Mouse (Mus musculus) adrenal gland, adult 18-20 months (tissue): ENCODE measurements around the gene Tmprss11a. TPM values are rescaled to one million over a fixed set of nuclear protein-coding genes. Genes with fewer than 3 reads are reported as not detected.

ENCODE experiments used
- DNase-seq, 2 experiments: peaks; one replicate each; pipeline ENCODE4 v3.0.0; 2021 to 2022; ENCODE audit warnings: low spot score in 2 of 2
- long read RNA-seq, 2 experiments: library from polyadenylated mRNA; stranded (forward); transcript quantifications; one replicate each; pipeline ENCODE4 v2.0.0; 2021
- total RNA-seq, 2 experiments: library from RNA; stranded (reverse); gene quantifications; 1 replicate in 1 of 2; 2 replicates in 1 of 2; pipeline ENCODE4 v1.2.3; 2021

The Tmprss11a gene
- not detected for total RNA-seq
- long read RNA-seq, experiment 1, result 0 reads
- long read RNA-seq, experiment 2, result 0 reads

GRCm38 (mm10) chr5:86468890-86469289 is at the start of gene Tmprss11a:
TSS of gene Tmprss11a (minus strand) at chr5:86468990.
- DNase-seq, result no peak

- no peak for DNase-seq
Measured at GRCm38 (mm10) chr5:86518500-86518899, 49.7 kb upstream of the Tmprss11a start, which contains the start of gene Tmprss11g. TSS of gene Tmprss11g (minus strand) at chr5:86518600.

GRCm38 (mm10) chr5:86511538-86511937 is 42.7 kb upstream of the Tmprss11a start:
- DNase-seq, result no peak

DNA sequence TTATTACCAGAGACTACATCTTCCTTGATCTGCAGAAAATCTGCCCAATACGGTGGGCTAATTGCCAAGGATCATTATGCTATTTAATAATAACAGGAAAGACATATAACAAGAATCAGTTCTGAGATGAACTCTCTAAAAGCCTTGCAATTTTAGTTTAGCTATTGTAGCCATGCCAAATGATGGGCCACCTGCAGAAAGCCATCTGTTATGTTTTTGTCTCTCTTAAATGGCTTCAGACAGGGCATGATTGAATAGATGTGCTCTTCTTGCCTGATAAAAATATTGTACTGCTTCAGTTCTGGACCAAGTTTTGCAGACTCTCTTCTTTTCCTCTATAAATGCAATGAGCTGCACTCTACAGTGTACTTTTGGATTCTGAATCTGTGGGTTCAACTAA is 24.7 kb upstream of the Tmprss11a start:
- no peak for DNase-seq

DNA sequence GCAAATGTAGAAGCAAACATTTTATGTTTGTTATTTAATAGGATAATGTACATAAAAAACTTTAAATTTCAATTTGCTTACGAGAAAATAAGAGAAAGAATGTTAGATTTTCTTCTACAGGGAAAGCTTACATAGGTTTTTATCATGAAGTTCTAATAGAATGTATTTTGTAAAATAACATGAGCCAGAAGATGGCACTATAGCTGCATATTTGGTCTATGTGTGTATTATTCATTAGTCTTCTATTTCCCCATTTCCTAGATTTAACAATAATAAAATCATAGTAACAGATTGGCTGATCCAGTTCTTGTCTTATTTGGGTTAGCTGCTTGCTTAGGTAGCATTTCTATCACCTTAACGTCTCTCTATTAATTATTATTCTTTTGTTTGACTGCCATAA is 13.8 kb upstream of the Tmprss11a start:
- no peak for DNase-seq

DNA sequence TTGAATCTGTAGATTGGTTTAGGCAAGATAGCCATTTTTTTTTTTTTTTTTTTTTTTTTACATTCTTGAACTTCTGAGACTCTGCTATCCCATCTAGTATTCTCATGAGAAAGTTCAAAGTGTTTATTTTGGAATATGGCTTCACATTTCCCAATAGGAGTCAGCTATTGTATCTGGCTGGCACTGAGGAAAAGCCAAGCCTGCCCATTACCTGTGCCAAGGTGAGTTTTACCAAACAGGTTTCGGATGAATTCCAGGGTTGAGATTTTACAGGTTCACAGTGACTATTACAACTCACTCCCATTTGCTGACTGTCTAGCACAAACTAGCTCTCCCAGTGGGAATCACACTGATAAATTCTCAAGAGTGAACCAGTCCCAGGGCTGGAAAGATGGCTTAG is 13.2 kb upstream of the Tmprss11a start:
- DNase-seq, result no peak

GRCm38 (mm10) chr5:86473859-86474258 is 5.1 kb upstream of the Tmprss11a start:
- DNase-seq, result no peak

DNA sequence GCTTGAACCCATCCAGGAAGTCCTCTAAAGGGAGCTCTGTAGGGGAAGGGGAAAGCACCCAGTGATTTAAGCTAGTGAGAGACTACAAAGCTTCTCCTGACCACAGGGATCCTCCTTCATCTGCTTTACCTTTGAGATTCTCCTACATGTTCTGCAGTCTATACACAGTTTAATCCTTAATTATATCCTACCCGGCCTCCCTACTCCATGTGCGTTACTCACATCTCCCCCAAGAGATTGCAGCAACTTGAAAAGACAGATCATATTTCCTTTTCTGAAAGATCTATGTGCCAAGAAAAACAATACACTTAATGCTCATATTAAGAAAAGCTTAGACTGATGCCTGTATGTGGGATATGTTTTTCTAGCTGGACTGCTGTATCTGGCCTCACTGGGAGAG is 29.5 kb downstream of the Tmprss11a start:
- DNase-seq, result no peak

DNA sequence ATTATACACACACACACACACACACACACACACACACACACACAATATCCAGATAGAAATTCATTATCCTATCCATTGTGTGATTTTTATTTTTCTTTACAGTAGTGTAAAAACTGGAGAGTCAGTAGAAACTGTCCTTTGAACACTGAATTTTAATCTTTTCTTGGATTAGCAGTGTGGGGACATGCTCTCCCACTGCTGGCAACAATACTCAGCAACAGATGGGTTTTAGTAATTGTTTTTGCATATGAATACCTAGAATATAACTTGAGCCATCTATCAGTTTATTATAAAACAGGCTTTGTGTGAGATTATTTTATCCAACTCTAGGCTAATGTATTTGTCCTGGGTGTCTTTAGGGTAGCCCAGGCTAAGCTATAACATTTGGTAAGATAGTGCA is 30.2 kb downstream of the Tmprss11a start:
- DNase-seq, result no peak

- no peak for DNase-seq
Measured at GRCm38 (mm10) chr5:86432697-86433096, 36.1 kb downstream of the Tmprss11a start.

- DNase-seq, result no peak
Measured at GRCm38 (mm10) chr5:86431096-86431495, 37.7 kb downstream of the Tmprss11a start.

GRCm38 (mm10) chr5:86421323-86422028 is 47.3 kb downstream of the Tmprss11a start:
- no peak for DNase-seq

DNA sequence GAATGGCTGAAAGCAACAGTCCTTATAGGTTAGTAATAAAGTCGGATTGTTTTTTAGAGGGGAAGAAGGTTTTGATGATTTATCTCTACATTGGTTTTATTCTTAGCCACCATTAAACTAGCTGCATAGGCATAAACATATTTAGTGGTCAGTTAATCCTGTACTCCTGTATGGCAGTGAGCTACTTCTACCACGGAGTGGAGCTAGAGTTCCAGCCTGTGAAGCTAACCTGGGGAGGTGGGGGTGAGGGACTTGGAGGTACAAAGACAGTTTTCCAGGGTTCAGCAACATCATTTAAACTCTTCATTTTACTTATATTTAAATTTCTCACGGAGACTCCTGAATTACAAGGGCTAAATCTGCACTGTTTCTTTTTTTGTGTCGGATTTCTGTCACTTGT is 49.3 kb downstream of the Tmprss11a start:
- DNase-seq, result no peak

DNA sequence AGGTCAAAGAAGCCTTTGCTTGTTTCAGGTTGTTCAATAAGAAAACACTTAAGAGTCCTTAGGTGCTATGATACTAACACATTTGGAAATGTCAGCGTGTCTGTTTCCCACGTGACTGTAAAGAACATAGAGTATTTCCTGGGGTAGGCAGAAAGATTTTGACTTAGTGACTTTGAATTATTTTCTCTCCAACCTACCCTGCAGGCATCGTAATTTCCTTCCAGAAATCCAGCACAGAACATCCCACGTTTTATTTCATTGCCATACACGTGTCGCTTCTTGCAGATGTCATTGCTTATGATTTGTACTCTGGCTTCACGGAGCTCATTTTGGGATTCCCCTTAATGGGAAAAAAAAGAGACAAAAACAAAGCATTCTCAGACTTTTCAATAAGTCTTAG is 54.5 kb downstream of the Tmprss11a start:
- DNase-seq, result no peak

DNA sequence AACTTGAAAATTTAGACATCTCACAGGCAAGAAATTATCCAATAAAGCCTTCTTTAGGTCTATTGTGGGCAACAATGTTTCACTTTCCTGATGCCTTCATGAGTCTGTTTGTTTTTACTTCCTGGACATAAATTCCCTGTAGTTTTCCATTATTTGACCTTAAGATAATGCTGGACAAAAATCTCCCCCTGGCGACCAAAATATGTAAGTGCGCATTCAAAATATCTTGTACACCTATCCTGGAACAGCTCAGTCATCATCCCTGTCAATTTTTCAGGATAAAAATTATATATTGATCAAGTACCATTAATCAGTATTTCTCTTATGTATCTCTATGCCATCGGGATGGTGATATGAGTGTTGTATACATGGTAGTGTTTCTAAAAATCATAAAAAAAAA is 58.0 kb downstream of the Tmprss11a start:
- peak in 1 of 2 experiments; percentile 5 for DNase-seq

GRCm38 (mm10) chr5:86407941-86408340 is 60.8 kb downstream of the Tmprss11a start:
- DNase-seq, result no peak

GRCm38 (mm10) chr5:86407191-86407590 is 61.6 kb downstream of the Tmprss11a start:
- DNase-seq, result no peak

- DNase-seq, result no peak
Measured at GRCm38 (mm10) chr5:86373320-86373719, 95.5 kb downstream of the Tmprss11a start, which contains the start of gene Tmprss11d. TSS of gene Tmprss11d (minus strand) at chr5:86373420.

Other genes with a start within 250 kb of the Tmprss11a start
- not detected for gene Tmprss11c, start 179.7 kb downstream of the Tmprss11a start, total RNA-seq
- gene Tmprss11d, start 95.6 kb downstream of the Tmprss11a start, total RNA-seq, result not detected
- not detected for gene Tmprss11g, start 49.6 kb upstream of the Tmprss11a start, total RNA-seq
- gene Tmprss11f, start 163.4 kb upstream of the Tmprss11a start, total RNA-seq, result not detected
- not detected for gene Tmprss11b, start 207.4 kb upstream of the Tmprss11a start, total RNA-seq